ENCODE assay signal across 37 mouse cellular contexts in genomic region chr4:116133126-116133525, GRCm38 (mm10). TPM values are rescaled to one million over a fixed set of nuclear protein-coding genes. Genes with fewer than 3 reads are reported as not detected.
"Had no signal": no experiment of that assay in that cellular context is flagged by ENCODE, and none has a peak within 500 bp of the region (broad histone marks: within the 10 kb centered on the region; RNA-seq: fewer than 3 reads in every experiment).

No protein-coding gene starts in this region.

- ATAC-seq: intestine, embryonic 16.5 days had no signal

- H3K4me1 ChIP-seq: heart, embryonic 15.5 days; hindbrain, embryonic 15.5 days; limb, embryonic 10.5 days; limb, embryonic 12.5 days; liver, embryonic 13.5 days; liver, embryonic 15.5 days had no signal

- H3K4me2 ChIP-seq: heart, embryonic 11.5 days; heart, embryonic 13.5 days; heart, embryonic 15.5 days; hindbrain, embryonic 15.5 days; limb, embryonic 12.5 days; liver, embryonic 11.5 days; liver, embryonic 13.5 days; liver, embryonic 15.5 days had no signal

- H3K4me3 ChIP-seq: heart, adult 2 months; heart, embryonic 13.5 days; heart, embryonic 15.5 days; hindbrain, embryonic 15.5 days; layer of hippocampus, adult 2 months; left cerebral cortex, adult 2 months; limb, embryonic 10.5 days; limb, embryonic 12.5 days; liver, embryonic 13.5 days; liver, embryonic 15.5 days had no signal

- H3K9ac ChIP-seq: heart, embryonic 13.5 days; heart, embryonic 15.5 days; hindbrain, embryonic 15.5 days; limb, embryonic 12.5 days; liver, embryonic 13.5 days; liver, embryonic 15.5 days had no signal

- H3K36me3 ChIP-seq: heart, embryonic 15.5 days; hindbrain, embryonic 15.5 days; limb, embryonic 12.5 days; liver, embryonic 13.5 days; liver, embryonic 15.5 days had no signal

- DNase-seq: gastrocnemius, postnatal 14 days; gastrocnemius, postnatal 36 days; heart, adult 11 months; heart, adult 2 months; heart, postnatal 14 days; heart, postnatal 36 days; kidney, adult 11 months; kidney, adult 2 months; kidney, postnatal 10 days; kidney, postnatal 25 days; kidney, postnatal 4 days; liver; liver, embryonic 13.5 days had no signal

- H3K27me3 ChIP-seq: heart, embryonic 13.5 days; heart, embryonic 15.5 days; hindbrain, embryonic 15.5 days; limb, embryonic 12.5 days; liver, embryonic 13.5 days; liver, embryonic 15.5 days had no signal

- H3K27ac ChIP-seq: heart, adult 2 months; heart, embryonic 13.5 days; heart, embryonic 15.5 days; hindbrain, embryonic 15.5 days; layer of hippocampus, adult 2 months; left cerebral cortex, adult 2 months; limb, embryonic 10.5 days; limb, embryonic 12.5 days; liver, embryonic 13.5 days; liver, embryonic 15.5 days had no signal

- H3K9me3 ChIP-seq: heart, embryonic 13.5 days; heart, embryonic 15.5 days; hindbrain, embryonic 15.5 days; limb, embryonic 10.5 days; limb, embryonic 12.5 days; liver, embryonic 13.5 days; liver, embryonic 15.5 days had no signal

RNA-seq across cellular contexts. Expression of gene Tspan1, which starts 34.3 kb away (rescaled TPM):
- total RNA-seq: gastrocnemius, adult 8-10 months; gastrocnemius, postnatal 14 days; gastrocnemius, postnatal 36 days; heart, adult 2 months; heart, postnatal 36 days; hematopoietic stem cell, adult 5-6 weeks; layer of hippocampus, postnatal 25 days; left cerebral cortex, adult 2 months had no signal
- polyA plus RNA-seq: heart, embryonic 11.5 days; heart, postnatal 0 days; hindbrain, embryonic 11.5 days; limb, embryonic 10.5 days; limb, embryonic 14.5 days; liver, embryonic 13.5 days; liver, embryonic 15.5 days had no signal

RNA-seq across cellular contexts. Expression of gene 1700042G07Rik, which starts 40.0 kb away (rescaled TPM):
- total RNA-seq: gastrocnemius, adult 8-10 months; gastrocnemius, postnatal 14 days; gastrocnemius, postnatal 36 days; heart, adult 2 months; heart, postnatal 14 days; heart, postnatal 36 days; hematopoietic stem cell, adult 5-6 weeks; layer of hippocampus, adult 2 months; layer of hippocampus, postnatal 10 days; layer of hippocampus, postnatal 25 days; left cerebral cortex, adult 2 months; left cerebral cortex, postnatal 14 days; left cerebral cortex, postnatal 36 days had no signal
- polyA plus RNA-seq: frontal cortex, adult 2 months; heart, embryonic 11.5 days; heart, embryonic 13.5 days; heart, embryonic 15.5 days; heart, postnatal 0 days; hindbrain, embryonic 11.5 days; hindbrain, embryonic 15.5 days; intestine, embryonic 14.5 days; intestine, embryonic 16.5 days; kidney, adult 2 months; kidney, embryonic 14.5 days; kidney, embryonic 16.5 days; limb, embryonic 10.5 days; limb, embryonic 12.5 days; limb, embryonic 14.5 days; liver, embryonic 11.5 days; liver, embryonic 13.5 days; liver, embryonic 15.5 days had no signal
